Mouse (Mus musculus) liver, embryonic 14.5 days (tissue): Measurements from ENCODE around the gene Slc6a12.

ENCODE experiments used
- CTCF ChIP-seq: IDR thresholded peaks from 2 replicates; pipeline ENCODE4 v1.5.1; 2016; ENCODE audit warnings: antibody characterized with exemption, low read depth, control low read depth
- EP300 ChIP-seq: IDR thresholded peaks from 2 replicates; pipeline ENCODE4 v1.6.1; 2016; ENCODE audit warnings: antibody characterized with exemption, low read depth

- TF ChIP-seq CTCF (no peak), EP300 (no peak)
These were observed 7.0 kb upstream of the Slc6a12 start for GRCm38 (mm10) chr6:121335841-121336240.
